Mouse (Mus musculus) stomach, postnatal 0 days (tissue): ENCODE data around the gene 0610030E20Rik. TPM values are rescaled to one million over a fixed set of nuclear protein-coding genes. Genes with fewer than 3 reads are reported as not detected.

Source experiments
- ATAC-seq: fragments of 200-750 bp; cut with Nextera tagmentation; 2 replicates; pipeline ENCODE4 v1.8.0; 2017; ENCODE audit not compliant: low FRiP score, low TSS enrichment
- DNase-seq: peaks from one replicate; pipeline ENCODE4 v3.0.0-alpha.2; 2016; ENCODE audit warnings: low spot score
- H3K27ac ChIP-seq: fragments of 300-500 bp; sonication (generic); replicated peaks from 2 replicates; pipeline ENCODE4 v1.5.1; 2014; ENCODE audit warnings: mild to moderate bottlenecking, control low read depth
- H3K27me3 ChIP-seq: fragments of 300-500 bp; sonication (generic); 2 replicates; pipeline ENCODE4 v1.6.1; 2014; ENCODE audit warnings: low read length; ENCODE audit not compliant: control insufficient read depth, insufficient read depth
- H3K36me3 ChIP-seq: fragments of 300-500 bp; sonication (generic); 2 replicates; pipeline ENCODE4 v1.6.1; 2014; ENCODE audit warnings: low read length, mixed read lengths; ENCODE audit not compliant: control insufficient read depth, insufficient read depth
- H3K4me1 ChIP-seq: fragments of 300-500 bp; sonication (generic); replicated peaks from 2 replicates; pipeline ENCODE4 v1.6.1; 2014; ENCODE audit warnings: antibody characterized with exemption; ENCODE audit not compliant: control insufficient read depth, insufficient read depth
- H3K4me2 ChIP-seq: fragments of 300-500 bp; sonication (generic); replicated peaks from 2 replicates; pipeline ENCODE4 v1.6.1; 2014; ENCODE audit warnings: low read depth, mild to moderate bottlenecking, control low read depth, moderate library complexity
- H3K4me3 ChIP-seq: fragments of 300-500 bp; sonication (generic); 2 replicates; pipeline ENCODE4 v1.5.1; 2014; ENCODE audit warnings: low read depth, low read length, control low read depth
- H3K9ac ChIP-seq: fragments of 300-500 bp; sonication (generic); 2 replicates; pipeline ENCODE4 v1.6.1; 2014; ENCODE audit warnings: mild to moderate bottlenecking, low read length, control low read depth, mixed read lengths
- H3K9me3 ChIP-seq: fragments of 300-500 bp; sonication (generic); 2 replicates; pipeline ENCODE4 v1.6.1; 2016; ENCODE audit warnings: low read length; ENCODE audit not compliant: control insufficient read depth
- CTCF ChIP-seq: IDR thresholded peaks from 2 replicates; pipeline ENCODE4 v1.5.1; 2016; ENCODE audit warnings: antibody characterized with exemption, low read depth, mild to moderate bottlenecking, moderate library complexity
- EP300 ChIP-seq: optimal IDR thresholded peaks from 2 replicates; pipeline ENCODE3; 2016; ENCODE audit warnings: antibody characterized with exemption
- WGBS: fragments of 180-500 bp; shearing (Covaris S2); extraction: QIAGEN DNeasy Blood & Tissue Kit; methylation state at CpG from one replicate; pipeline ENCODE4 v1.1.7; 2014; 5-methylcytosine and 5-hydroxymethylcytosine counted together
- polyA plus RNA-seq: library from polyadenylated mRNA; unstranded; fragments of >200 nt; fragmentation: Nextera tagmentation; extraction: Ambion mirVana; gene quantifications from 2 replicates; pipeline ENCODE4 v1.2.1, GENCODE M21; 2015

0610030E20Rik gene
- polyA plus RNA-seq, 1 experiment from 2014 or later = 19.6 TPM

- no peak overlapping the region; the same call in 1 of the 2 replicates for H3K27ac ChIP-seq
- DNase-seq (no peak), ATAC-seq (no peak)
- no peak overlapping the region for H3K4me3 ChIP-seq
- no peaks in the 10 kb centered on the region for H3K9me3 ChIP-seq
- no peak overlapping the region for H3K9ac ChIP-seq
- no peak overlapping the region for H3K4me2 ChIP-seq
- 0 out of 2 replicates have a peak, but pooled peaks cover 4% of the 10 kb centered on the region for H3K36me3 ChIP-seq
- TF ChIP-seq CTCF = no peak
- no peak for TF ChIP-seq EP300
- peaks cover 13% of the 10 kb centered on the region for H3K4me1 ChIP-seq
- 79% methylated on average over 10 of the region's 10 CpGs for WGBS
- H3K27me3 ChIP-seq = no peaks in the 10 kb centered on the region
Measured at GRCm38 (mm10) chr6:72358086-72358764, 11.1 kb downstream of the 0610030E20Rik start.

DNA sequence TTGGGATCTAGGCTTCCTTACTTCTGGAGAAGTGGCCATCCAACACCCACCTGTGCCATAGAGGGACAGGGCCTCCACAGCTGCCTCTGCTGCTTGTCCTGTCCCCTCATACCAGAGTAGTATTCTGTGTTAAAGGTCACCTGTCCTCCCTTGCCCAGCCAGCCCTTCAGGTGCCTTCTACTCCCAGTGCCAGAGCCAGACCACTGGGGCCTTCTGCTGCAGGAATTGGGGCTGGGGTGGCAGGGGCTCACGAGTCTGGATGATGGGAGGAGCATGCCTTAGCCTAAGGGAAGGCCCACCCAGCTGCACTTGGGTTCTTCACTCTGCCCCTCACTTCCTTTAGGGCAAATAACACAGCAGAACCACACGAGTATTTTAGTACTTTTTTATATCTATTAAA lies 12.2 kb downstream of the 0610030E20Rik start:
- Histone ChIP-seq H3K9ac (no peak overlapping the region), H3K4me2 (no peak overlapping the region), H3K36me3 (0 out of 2 replicates have a peak, but pooled peaks cover 4% of the 10 kb centered on the region), H3K4me1 (peaks cover 13% of the 10 kb centered on the region), H3K27me3 (no peaks in the 10 kb centered on the region), H3K4me3 (no peak overlapping the region), H3K27ac (no peak overlapping the region), H3K9me3 (no peaks in the 10 kb centered on the region)
- TF ChIP-seq EP300 (no peak), CTCF (no peak)
- WGBS = 75% methylated on average over 2 of the region's 2 CpGs
- DNase-seq (no peak), ATAC-seq (no peak)

DNA sequence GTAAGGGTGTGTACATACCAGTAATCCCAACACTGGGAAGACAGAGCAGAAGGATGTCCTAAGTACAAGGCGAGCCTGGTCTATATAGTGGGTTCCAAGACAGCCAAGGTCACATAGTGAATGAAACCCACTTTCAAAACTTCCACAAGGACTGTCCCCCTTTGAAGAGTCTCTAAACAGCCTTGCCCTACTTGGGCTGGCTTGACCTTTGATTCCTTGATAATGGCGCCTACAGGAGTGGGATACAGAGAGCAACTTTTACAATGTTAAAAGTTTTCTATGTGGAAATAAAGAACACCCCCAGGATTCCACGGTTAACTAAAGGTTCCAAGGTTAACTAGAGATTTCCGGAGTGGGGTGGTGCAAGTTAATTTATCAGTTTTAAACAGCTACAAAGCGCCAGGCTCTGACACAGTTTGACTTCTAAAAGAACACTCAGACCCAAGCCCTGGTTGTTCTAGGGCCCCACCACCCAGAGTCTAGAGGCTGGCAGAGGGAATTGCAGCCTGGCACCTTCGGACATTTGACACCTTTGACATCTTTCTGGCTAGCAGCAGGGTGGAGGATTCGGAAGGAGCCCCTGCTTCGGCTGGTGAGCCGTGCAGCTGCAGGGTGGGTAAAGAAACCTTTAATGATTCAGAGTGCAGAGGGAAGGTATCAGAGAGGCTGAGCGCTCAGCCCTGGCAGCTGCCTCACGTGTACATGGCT lies 12.9 kb downstream of the 0610030E20Rik start:
- ATAC-seq (no peak), DNase-seq (no peak)
- H3K4me3 ChIP-seq = no peak overlapping the region
- no peak overlapping the region for H3K27ac ChIP-seq
- peaks cover 9% of the 10 kb centered on the region for H3K4me1 ChIP-seq
- no peaks in the 10 kb centered on the region for H3K27me3 ChIP-seq
- TF ChIP-seq CTCF (no peak), EP300 (no peak)
- WGBS = 63% methylated on average over 11 of the region's 11 CpGs
- H3K36me3 ChIP-seq = 0 out of 2 replicates have a peak, but pooled peaks cover 4% of the 10 kb centered on the region
- H3K9ac ChIP-seq = no peak overlapping the region
- peak overlapping the region; percentile 82; the same call in 1 of the 2 replicates for H3K4me2 ChIP-seq
- no peaks in the 10 kb centered on the region for H3K9me3 ChIP-seq

DNA sequence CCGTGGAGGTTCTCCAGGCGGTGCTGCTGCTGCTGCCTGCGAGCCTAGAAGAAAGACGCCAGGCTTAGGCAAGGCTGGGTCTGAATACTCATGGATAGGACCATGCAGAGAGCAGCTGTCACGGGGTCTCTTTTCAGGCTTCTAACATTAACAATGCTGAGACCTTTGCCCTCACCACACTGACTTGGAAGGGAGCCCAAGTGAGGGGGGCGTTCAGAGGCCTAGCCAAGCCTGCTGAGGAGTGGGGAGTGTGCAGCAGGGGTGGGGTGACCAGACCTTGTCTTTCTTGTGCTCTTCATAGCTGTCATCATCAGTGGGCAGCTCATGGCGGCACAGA lies 13.4 kb downstream of the 0610030E20Rik start:
- H3K4me1 ChIP-seq = peaks cover 9% of the 10 kb centered on the region
- TF ChIP-seq CTCF (no peak), EP300 (no peak)
- H3K4me2 ChIP-seq = peak overlapping the region; percentile 82; the same call in 1 of the 2 replicates
- DNase-seq = no peak
- 0 out of 2 replicates have a peak, but pooled peaks cover 4% of the 10 kb centered on the region for H3K36me3 ChIP-seq
- 38% methylated on average over 7 of the region's 7 CpGs for WGBS
- no peaks in the 10 kb centered on the region for H3K9me3 ChIP-seq
- H3K4me3 ChIP-seq = no peak overlapping the region
- H3K9ac ChIP-seq = no peak overlapping the region
- no peak overlapping the region for H3K27ac ChIP-seq
- ATAC-seq = no peak
- H3K27me3 ChIP-seq = no peaks in the 10 kb centered on the region

GRCm38 (mm10) chr6:72361121-72361551 lies 14.0 kb downstream of the 0610030E20Rik start:
- WGBS = 46% methylated on average over 5 of the region's 5 CpGs
- Histone ChIP-seq H3K36me3 (0 out of 2 replicates have a peak, but pooled peaks cover 4% of the 10 kb centered on the region), H3K27ac (no peak overlapping the region)

More at GRCm38 (mm10) chr6:72361121-72361551, 14.0 kb downstream of the 0610030E20Rik start:
- DNase-seq = no peak
- H3K4me2 ChIP-seq = peak overlapping the region; percentile 82
- peaks cover 9% of the 10 kb centered on the region for H3K4me1 ChIP-seq
- H3K9ac ChIP-seq = peak overlapping the region; percentile 74; the same call in 1 of the 2 replicates
- H3K27me3 ChIP-seq = no peaks in the 10 kb centered on the region
- H3K4me3 ChIP-seq = peak overlapping the region; percentile 71
- ATAC-seq = no peak
- TF ChIP-seq CTCF = no peak
- TF ChIP-seq EP300 = no peak
- no peaks in the 10 kb centered on the region for H3K9me3 ChIP-seq
